Mouse (Mus musculus) C2C12 (cell line): ENCODE measurements around the gene Abce1. TPM values are rescaled to one million over a fixed set of nuclear protein-coding genes. Genes with fewer than 3 reads are reported as not detected.
"Not testable (repeated sequence)": the region's sequence is repeated elsewhere in the genome, so short reads cannot be mapped to it uniquely, and the experiment has no call there.

ENCODE experiments used
- H3K27me3 ChIP-seq: one replicate; pipeline ENCODE4 v1.6.1; 2011; ENCODE audit not compliant: control insufficient read depth, insufficient read depth, insufficient read length
- H3K36me3 ChIP-seq: one replicate; pipeline ENCODE4 v1.6.1; 2011; ENCODE audit not compliant: control insufficient read depth, insufficient read depth
- H3K4me3 ChIP-seq: one replicate; pipeline ENCODE4 v1.5.1; 2011; ENCODE audit warnings: mild to moderate bottlenecking, control low read depth; ENCODE audit not compliant: poor library complexity, insufficient read depth, severe bottlenecking
- H3K79me2 ChIP-seq: one replicate; pipeline ENCODE4 v1.6.1; 2011; ENCODE audit not compliant: control insufficient read depth, insufficient read depth
- H3K79me3 ChIP-seq: one replicate; pipeline ENCODE4 v1.6.1; 2011; ENCODE audit warnings: low read depth, control low read depth
- H3ac ChIP-seq: one replicate; pipeline ENCODE3; 2011; ENCODE audit warnings: low read depth; ENCODE audit not compliant: control insufficient read depth, insufficient read length
- CEBPB ChIP-seq: IDR thresholded peaks from one replicate; pipeline ENCODE4 v1.6.1; 2011; ENCODE audit warnings: low read depth, mild to moderate bottlenecking, control low read depth, moderate library complexity
- CTCF ChIP-seq: IDR thresholded peaks from one replicate; pipeline ENCODE4 v1.5.1; 2011; ENCODE audit not compliant: control insufficient read depth, insufficient read depth, insufficient read length
- FOSL1 ChIP-seq: IDR thresholded peaks from one replicate; pipeline ENCODE4 v1.8.0; 2011; ENCODE audit warnings: mild to moderate bottlenecking, low read length; ENCODE audit not compliant: poor library complexity, insufficient read depth, severe bottlenecking
- MAX ChIP-seq: IDR thresholded peaks from one replicate; pipeline ENCODE4 v1.6.1; 2011; ENCODE audit warnings: mild to moderate bottlenecking, control low read depth
- MYOD1 ChIP-seq: IDR thresholded peaks from one replicate; pipeline ENCODE4 v1.6.1; 2011; ENCODE audit warnings: low read depth; ENCODE audit not compliant: control insufficient read depth, insufficient read length
- MYOG ChIP-seq: IDR thresholded peaks from one replicate; pipeline ENCODE4 v1.6.1; 2011; ENCODE audit not compliant: control insufficient read depth, insufficient read length; ENCODE audit errors: extremely low read depth
- USF1 ChIP-seq: IDR thresholded peaks from one replicate; pipeline ENCODE4 v1.6.1; 2011; ENCODE audit warnings: low read depth, mild to moderate bottlenecking, control low read depth, moderate library complexity
- polyA plus RNA-seq: library from polyadenylated mRNA; unstranded; fragments of >200 nt; fragmentation: generic; extraction: Trizol; gene quantifications from one replicate; pipeline ENCODE4 v1.2.1, GENCODE M21; 2012; ENCODE audit warnings: missing spikeins

Abce1 gene
- polyA plus RNA-seq, 1 experiment = 34.5 TPM

DNA sequence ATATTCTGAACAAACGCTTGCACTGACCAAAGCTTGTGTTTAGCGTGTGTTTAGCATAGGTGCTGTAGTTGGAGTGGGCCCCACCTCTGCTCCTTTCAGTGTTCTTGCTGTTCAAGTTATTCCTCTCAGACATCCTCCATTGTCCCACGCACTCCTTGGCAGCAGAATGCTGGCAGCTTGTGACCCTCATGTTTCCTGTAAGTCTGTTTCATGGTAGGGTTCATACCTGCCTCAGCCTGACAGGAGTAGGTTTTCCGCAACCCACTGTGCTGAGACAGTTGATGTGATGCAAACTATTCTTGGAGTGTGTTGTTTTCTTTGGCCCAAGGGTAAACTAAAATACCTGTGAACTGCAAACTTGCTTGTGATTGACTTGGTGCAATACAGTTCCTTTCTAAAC lies 35.1 kb downstream of the Abce1 start:
- peaks cover 50% of the 10 kb centered on the region for H3K79me2 ChIP-seq
- peaks cover 60% of the 10 kb centered on the region for H3K36me3 ChIP-seq
- TF ChIP-seq MYOG (no peak), CTCF (no peak), MAX (no peak), FOSL1 (no peak), USF1 (no peak), CEBPB (no peak), MYOD1 (no peak)
- H3ac ChIP-seq = no peak overlapping the region
- H3K4me3 ChIP-seq = no peak overlapping the region
- H3K27me3 ChIP-seq = no peaks in the 10 kb centered on the region
- peaks cover 21% of the 10 kb centered on the region for H3K79me3 ChIP-seq

- Histone ChIP-seq H3K79me2 (peaks cover 75% of the 10 kb centered on the region), H3K79me3 (peaks cover 48% of the 10 kb centered on the region), H3K36me3 (peaks cover 95% of the 10 kb centered on the region)
- not testable (repeated sequence) for H3K4me3 ChIP-seq, H3ac ChIP-seq, H3K27me3 ChIP-seq
Measured at GRCm38 (mm10) chr8:79658715-79659114, 52.8 kb downstream of the Abce1 start.

DNA sequence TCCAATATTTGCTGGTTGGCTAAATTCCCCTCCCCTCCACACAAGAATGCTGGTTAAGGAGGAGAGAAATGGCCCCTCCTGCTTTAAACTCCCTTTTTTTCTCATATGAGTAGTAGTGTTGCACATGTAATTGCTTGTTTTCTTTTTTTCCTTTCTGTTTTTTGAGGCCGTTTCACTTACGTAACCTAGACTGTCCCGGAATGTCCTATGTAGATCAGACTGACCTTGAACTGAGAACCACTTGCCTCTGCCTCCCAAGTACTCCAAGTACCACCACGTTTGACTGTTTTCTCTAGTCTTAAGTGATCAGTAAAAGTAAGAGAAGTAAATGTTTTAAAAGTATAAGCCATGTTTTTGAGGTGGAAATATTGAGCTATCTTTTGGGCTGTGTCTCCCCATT lies 57.8 kb downstream of the Abce1 start:
- H3K4me3 ChIP-seq = no peak overlapping the region
- no peaks in the 10 kb centered on the region for H3K27me3 ChIP-seq
- H3K79me3 ChIP-seq = peaks cover 84% of the 10 kb centered on the region
- H3ac ChIP-seq = no peak overlapping the region
- H3K79me2 ChIP-seq = peaks cover 97% of the 10 kb centered on the region
- H3K36me3 ChIP-seq = peaks cover 93% of the 10 kb centered on the region
- TF ChIP-seq FOSL1 (no peak), MYOG (no peak), MYOD1 (no peak), MAX (no peak), CEBPB (no peak), CTCF (no peak), USF1 (no peak)

GRCm38 (mm10) chr8:79650158-79650814 lies 61.3 kb downstream of the Abce1 start:
- Histone ChIP-seq H3K79me3 (peaks cover 91% of the 10 kb centered on the region), H3K4me3 (no peak overlapping the region)

DNA sequence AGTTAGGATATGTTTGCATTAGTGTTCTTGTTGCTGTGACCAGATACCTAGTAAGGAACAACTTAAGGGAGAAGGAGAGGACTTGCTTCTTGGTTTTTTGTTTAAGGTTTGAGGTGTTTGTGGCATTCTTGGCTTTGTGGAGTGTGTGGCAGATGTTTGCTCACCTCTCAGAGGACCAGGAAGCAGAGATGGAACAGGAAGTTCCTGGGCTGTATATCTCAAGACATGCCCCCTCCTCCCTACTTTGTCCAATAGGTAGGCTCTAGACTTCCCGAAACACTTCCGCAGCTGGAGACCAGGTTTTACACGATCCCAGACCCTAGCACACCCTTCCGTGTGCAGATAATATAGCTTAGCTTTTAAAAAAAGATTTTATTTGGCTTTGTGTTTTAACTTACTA lies 62.0 kb downstream of the Abce1 start:
- H3K27me3 ChIP-seq = no peaks in the 10 kb centered on the region
- H3K36me3 ChIP-seq = peaks cover 94% of the 10 kb centered on the region
- H3K79me3 ChIP-seq = peaks cover 94% of the 10 kb centered on the region
- TF ChIP-seq MAX (no peak), CTCF (no peak), FOSL1 (no peak), CEBPB (no peak), MYOD1 (no peak), USF1 (no peak), MYOG (no peak)
- H3K4me3 ChIP-seq = no peak overlapping the region
- H3ac ChIP-seq = no peak overlapping the region
- peaks cover 100% of the 10 kb centered on the region for H3K79me2 ChIP-seq

More at GRCm38 (mm10) chr8:79650158-79650814, 61.3 kb downstream of the Abce1 start:
- Histone ChIP-seq H3K79me2 (peaks cover 100% of the 10 kb centered on the region), H3K27me3 (no peaks in the 10 kb centered on the region), H3ac (no peak overlapping the region), H3K36me3 (peaks cover 93% of the 10 kb centered on the region)
- TF ChIP-seq CEBPB = no peak
- no peak for TF ChIP-seq USF1
- no peak for TF ChIP-seq MYOG
- no peak for TF ChIP-seq CTCF
- TF ChIP-seq MAX = no peak
- no peak for TF ChIP-seq FOSL1
- no peak for TF ChIP-seq MYOD1

- Histone ChIP-seq H3K79me2 (peaks cover 69% of the 10 kb centered on the region), H3ac (peak overlapping the region; percentile 66), H3K36me3 (peaks cover 49% of the 10 kb centered on the region), H3K79me3 (peaks cover 64% of the 10 kb centered on the region), H3K4me3 (peak overlapping the region; percentile 90), H3K27me3 (no peaks in the 10 kb centered on the region)
- TF ChIP-seq MYOD1 (no peak), CEBPB (no peak), USF1 (no peak), MYOG (no peak), CTCF (no peak), MAX (no peak), FOSL1 (no peak)
Measured at GRCm38 (mm10) chr8:79641119-79641518, 70.4 kb downstream of the Abce1 start.
